Mouse (Mus musculus) kidney, postnatal 36 days (tissue): ENCODE data around the gene Lrg1.
"Not testable (repeated sequence)": the region's sequence is repeated elsewhere in the genome, so short reads cannot be mapped to it uniquely, and the experiment has no call there.

Source experiments
- DNase-seq, 2 experiments: peaks; one replicate each; pipeline ENCODE4 v3.0.0; 2021 to 2022; ENCODE audit warnings: mixed read lengths in 2 of 2

The Lrg1 gene

GRCm38 (mm10) chr17:56108334-56109044 is 13.3 kb downstream of the Lrg1 start:
- peak in 1 of 2 experiments; percentile 39 for DNase-seq

DNA sequence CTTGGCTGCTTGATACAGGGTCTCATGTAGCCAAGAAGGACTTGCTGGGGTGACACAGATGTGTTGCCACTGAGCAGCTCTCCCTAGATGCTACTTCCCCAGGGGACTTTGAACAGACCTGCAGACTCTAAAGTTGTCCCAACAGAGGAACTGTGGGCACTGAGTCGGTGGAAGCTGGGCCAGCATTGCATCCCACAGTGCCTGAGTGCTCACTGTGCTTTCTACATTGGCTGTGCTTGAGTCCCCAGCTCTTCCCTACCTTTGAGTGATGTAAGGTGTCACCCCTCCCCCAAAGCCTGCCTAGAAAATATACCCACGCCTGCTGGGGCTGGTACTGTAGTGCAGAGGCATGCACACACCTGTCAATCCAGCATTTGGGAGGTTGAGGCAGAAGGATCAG is 14.1 kb downstream of the Lrg1 start:
- DNase-seq = no peak

DNA sequence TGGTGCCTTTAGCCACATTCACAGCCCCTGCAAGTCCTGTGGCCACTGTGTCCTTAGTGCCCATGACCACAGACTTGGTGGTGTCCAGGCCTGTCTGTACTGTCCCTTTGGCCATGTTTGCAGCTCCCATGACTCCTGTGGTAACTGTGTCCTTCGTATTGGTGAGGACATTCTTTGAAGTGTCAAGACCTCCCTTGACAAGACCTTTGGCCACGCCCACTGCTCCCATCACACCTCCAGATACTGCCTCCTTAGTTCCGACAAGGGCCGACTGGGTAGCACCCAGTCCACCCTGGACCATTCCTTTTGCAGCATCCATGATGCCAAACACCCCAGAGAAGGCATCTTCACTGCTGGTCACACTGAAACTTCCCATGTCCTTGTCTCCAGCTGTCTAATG is 14.8 kb downstream of the Lrg1 start:
- no peak for DNase-seq

DNA sequence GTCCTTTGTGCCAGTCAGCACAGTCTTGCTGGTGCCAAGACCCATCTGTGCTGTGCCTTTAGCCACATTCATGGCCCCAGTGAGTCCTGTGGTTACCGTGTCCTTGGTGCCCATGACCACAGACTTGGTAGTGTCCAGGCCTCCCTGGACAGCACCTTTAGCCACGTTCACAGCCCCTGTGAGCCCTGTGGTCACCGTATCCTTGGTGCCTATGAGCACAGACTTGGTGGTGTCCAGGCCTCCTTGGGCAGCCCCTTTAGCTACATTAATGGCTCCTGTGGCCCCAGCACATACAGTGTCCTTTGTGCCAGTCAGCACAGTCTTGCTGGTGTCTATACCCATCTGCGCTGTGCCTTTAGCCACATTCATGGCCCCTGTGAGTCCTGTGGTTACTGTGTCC is 15.4 kb downstream of the Lrg1 start:
- not testable (repeated sequence) for DNase-seq

DNA sequence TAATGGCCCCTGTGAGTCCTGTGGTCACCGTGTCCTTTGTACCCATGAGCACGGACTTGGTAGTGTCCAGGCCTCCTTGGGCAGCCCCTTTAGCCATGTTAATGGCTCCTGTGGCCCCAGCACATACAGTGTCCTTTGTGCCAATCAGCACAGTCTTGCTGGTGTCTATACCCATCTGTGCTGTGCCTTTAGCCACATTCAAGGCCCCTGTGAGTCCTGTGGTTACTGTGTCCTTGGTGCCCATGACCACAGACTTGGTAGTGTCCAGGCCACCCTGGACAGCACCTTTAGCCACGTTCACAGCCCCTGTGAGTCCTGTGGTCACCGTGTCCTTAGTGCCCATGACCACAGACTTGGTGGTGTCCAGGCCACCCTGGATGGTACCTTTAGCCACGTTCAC is 17.0 kb downstream of the Lrg1 start:
- DNase-seq = not testable (repeated sequence)

DNA sequence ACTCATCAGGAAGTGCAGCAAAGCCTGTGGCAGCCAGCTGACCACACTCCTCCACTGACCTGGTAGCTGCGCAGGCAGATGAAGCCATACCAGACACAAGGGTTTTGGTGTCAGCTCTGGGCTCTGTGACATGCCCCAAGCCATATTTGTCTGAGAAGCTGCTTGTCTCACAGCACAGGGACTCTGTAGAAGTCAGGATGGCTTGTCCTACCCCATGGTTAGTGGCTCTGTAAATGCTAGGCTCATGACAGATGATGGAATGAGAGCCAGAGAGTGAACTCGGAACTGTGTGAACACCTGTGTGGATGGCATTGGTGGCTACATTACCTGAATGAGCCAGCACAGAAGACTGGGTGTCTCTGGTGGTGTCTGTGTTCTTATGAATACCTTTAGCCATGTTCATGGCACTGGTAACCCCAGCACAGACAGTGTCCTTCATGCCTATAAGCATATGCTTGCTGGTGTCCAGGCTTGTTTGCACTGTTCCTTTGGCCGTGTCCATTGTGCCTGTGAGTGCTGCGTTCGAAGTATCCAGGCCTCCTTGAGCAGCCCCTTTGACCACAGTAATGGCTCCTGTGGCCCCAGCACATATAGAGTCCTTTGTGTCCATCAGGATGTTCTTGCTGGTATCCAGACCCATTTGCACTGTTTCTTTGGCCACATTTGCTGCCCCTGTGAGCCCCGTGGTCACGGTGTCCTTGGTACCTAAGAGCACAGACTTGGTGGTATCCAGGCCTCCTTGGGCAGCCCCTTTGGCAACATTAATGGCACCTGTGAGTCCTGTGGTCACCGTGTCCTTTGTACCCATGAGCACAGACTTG is 18.1 kb downstream of the Lrg1 start:
- no peak for DNase-seq

GRCm38 (mm10) chr17:56102927-56103326 is 18.9 kb downstream of the Lrg1 start:
- DNase-seq = no peak

GRCm38 (mm10) chr17:56102158-56102557 is 19.6 kb downstream of the Lrg1 start:
- no peak for DNase-seq

GRCm38 (mm10) chr17:56100811-56101210 is 21.0 kb downstream of the Lrg1 start:
- DNase-seq = no peak

- no peak for DNase-seq
These were observed 22.9 kb downstream of the Lrg1 start for GRCm38 (mm10) chr17:56098711-56099572.

GRCm38 (mm10) chr17:56098180-56098579 is 23.6 kb downstream of the Lrg1 start:
- DNase-seq = no peak

DNA sequence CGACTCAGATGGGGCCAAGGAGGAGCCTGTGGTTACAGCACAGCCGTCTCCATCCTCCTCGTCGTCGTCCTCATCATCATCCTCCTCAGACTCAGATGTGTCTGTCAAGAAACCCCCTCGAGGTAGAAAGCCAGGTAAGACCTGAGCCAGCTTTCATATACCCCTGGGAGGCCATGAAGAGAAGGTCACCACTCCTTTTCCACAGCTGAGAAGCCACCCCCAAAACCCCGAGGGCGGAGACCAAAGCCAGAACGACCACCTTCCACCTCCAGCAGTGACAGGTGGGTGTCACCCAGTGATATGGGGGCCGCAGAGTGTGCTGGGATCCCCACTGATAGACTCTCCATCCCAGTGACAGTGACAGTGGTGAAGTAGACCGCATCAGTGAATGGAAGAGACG is 24.9 kb downstream of the Lrg1 start:
- no peak for DNase-seq

- DNase-seq = peak; percentile 21 to 47
These were observed 29.0 kb downstream of the Lrg1 start for GRCm38 (mm10) chr17:56092794-56093193.

DNA sequence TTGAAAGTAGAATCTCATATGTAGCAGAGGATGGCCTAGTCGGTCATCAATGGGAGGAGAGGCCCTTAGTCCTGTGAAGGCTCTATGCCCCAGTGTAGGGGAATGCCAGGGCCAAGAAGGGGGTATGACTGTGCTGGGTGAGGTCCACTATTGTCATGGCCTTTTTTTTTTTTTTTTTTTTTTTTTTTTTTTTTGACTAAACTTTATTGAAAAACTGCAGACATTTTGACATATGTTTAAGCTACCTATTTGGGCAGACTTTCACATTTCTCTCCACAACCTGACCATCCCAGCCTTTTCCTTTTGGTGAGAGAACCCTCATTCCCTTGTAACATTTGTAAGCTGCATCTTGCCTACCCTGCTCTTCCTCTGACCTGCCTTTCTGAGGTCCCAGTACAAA is 29.5 kb downstream of the Lrg1 start:
- no peak for DNase-seq

DNA sequence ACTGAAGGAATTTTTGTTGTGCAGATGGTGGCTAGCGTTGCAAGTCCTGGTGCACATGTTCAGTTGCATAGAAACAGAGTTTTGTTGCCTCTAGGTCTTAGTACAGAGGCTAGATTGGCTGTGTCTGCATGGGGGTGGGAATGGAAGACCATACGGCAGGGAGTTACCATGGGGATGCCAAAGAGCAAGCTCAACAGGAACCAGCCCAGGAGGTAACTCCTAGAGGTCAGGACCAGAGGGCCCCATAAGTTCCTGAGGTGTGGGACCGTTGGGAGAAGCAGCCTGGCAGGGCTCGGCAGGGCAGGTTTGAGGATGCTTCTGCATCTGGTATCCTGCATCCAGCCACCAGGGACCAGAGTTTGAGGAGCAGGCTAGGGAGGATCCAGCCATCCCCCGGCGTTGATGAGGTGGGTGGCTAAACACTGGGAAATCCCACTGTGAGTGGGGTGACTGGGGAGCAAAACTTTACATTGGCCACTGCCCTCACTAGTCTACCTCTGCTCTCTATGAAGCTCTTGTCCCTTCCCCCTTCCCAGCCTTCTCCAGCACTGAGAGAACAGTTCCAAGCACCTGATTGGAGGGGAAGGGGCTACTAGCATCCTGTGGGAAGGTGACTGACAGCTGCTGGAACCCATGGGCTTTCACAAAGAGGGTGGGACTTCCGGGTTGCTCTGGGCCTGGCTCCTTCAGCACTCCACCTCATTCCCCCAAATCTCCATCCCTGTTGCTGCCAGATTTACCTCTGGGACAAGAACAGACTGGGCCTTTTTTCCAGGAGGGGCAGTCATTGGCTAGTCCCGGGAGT is 40.8 kb downstream of the Lrg1 start:
- DNase-seq = peak; percentile 14 to 32

- DNase-seq = peak in 1 of 2 experiments; percentile 18
These were observed 41.9 kb downstream of the Lrg1 start for GRCm38 (mm10) chr17:56079921-56080320.

GRCm38 (mm10) chr17:56078880-56079795 is 42.7 kb downstream of the Lrg1 start, which contains the start of gene Hdgfl2:
Gene Hdgfl2, plus strand, starts transcription at chr17:56079634.
- peak; percentile 100 for DNase-seq

GRCm38 (mm10) chr17:56078361-56078760 is 43.4 kb downstream of the Lrg1 start:
- DNase-seq = not testable (repeated sequence)

DNA sequence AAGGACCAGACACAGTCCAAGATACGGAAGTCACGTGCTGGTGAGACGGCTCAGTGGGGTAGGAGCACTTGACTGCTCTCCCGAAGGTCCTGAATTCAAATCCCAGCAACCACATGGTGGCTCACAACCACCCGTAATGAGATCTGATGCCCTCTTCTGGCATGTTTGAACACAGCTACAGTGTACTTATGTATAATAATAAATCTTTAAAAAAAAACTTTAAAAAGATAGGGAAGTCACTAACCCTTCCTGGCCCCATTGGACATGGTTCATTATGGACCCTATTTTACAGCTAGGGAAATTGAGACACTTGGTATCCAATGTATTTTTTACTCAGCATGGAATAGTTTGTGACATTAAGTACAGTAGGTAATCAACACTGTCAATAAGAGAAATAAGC is 44.3 kb downstream of the Lrg1 start:
- DNase-seq = no peak

DNA sequence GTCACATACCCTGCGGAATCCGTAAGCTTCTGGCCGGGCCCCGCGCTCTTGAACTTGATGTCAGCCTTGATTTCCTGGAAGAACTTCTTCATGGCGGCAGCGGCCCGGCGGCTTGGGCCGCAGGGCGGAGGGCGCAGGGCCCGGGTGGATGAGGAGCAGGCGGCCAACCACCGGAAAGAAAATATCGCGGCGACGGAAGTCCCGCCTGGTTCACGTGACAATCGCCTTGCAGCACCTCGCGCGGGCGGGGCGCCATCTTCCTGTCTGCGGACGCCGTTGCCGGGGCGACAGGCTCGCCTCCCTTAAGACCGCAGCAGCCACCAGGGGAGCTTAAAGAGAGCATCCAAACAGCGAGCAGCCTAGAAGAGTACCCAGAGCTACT is 47.0 kb downstream of the Lrg1 start, which contains the start of gene Ubxn6:
Ubxn6 (minus strand) TSS at position 202 of the 382 bp plus-strand sequence.
- peak; percentile 99 to 100 for DNase-seq
